Mouse (Mus musculus): Measurements from ENCODE around the gene C330021F23Rik. TPM values are rescaled to one million over a fixed set of nuclear protein-coding genes. Genes with fewer than 3 reads are reported as not detected.
A peak's percentile ranks its signal among the peaks of the same experiment; 100 is the strongest.
"Not testable (repeated sequence)": the region's sequence is repeated elsewhere in the genome, so short reads cannot be mapped to it uniquely, and the experiment has no call there.

C330021F23Rik gene
- polyA plus RNA-seq, 1 experiment from 2014 or later, result 3.1 TPM

GRCm38 (mm10) chr8:3568378-3568777 is 588 bp downstream of the C330021F23Rik start:
- 2% methylated on average over 7 of the region's 7 CpGs for WGBS
- peak overlapping the region; percentile 49 for H3K9ac ChIP-seq

GRCm38 (mm10) chr8:3569784-3570183 is 2.0 kb downstream of the C330021F23Rik start:
- WGBS, result 93% methylated on average over 5 of the region's 5 CpGs
- H3K9ac ChIP-seq, result no peak overlapping the region
- H3K27me3 ChIP-seq, result no peaks in the 10 kb centered on the region
- no peaks in the 10 kb centered on the region for H3K9me3 ChIP-seq
- H3K4me3 ChIP-seq (replicated peaks), result no peak overlapping the region
- H3K36me3 ChIP-seq (replicated peaks), result no peaks in the 10 kb centered on the region
- H3K4me1 ChIP-seq, result peaks cover 18% of the 10 kb centered on the region
- no peak overlapping the region for H3K4me2 ChIP-seq
- no peak overlapping the region for H3K27ac ChIP-seq
- no peak for ATAC-seq (ENCODE audit: low FRiP score)

More at GRCm38 (mm10) chr8:3568378-3568777, 588 bp downstream of the C330021F23Rik start:
- ATAC-seq (ENCODE audit: low FRiP score), result no peak
- H3K36me3 ChIP-seq (replicated peaks), result no peaks in the 10 kb centered on the region
- no peaks in the 10 kb centered on the region for H3K27me3 ChIP-seq
- no peaks in the 10 kb centered on the region for H3K9me3 ChIP-seq
- H3K4me2 ChIP-seq, result peak overlapping the region; percentile 49
- peaks cover 18% of the 10 kb centered on the region for H3K4me1 ChIP-seq
- H3K4me3 ChIP-seq (replicated peaks), result peak overlapping the region; percentile 28
- H3K27ac ChIP-seq, result no peak overlapping the region; the same call in 1 of the 2 replicates

GRCm38 (mm10) chr8:3574546-3574945 is 6.8 kb downstream of the C330021F23Rik start:
- ATAC-seq (ENCODE audit: low FRiP score), result no peak
- WGBS, result 90% methylated on average over 3 of the region's 3 CpGs
- no peak overlapping the region for H3K4me2 ChIP-seq

GRCm38 (mm10) chr8:3576211-3576960 is 8.6 kb downstream of the C330021F23Rik start:
- Histone ChIP-seq H3K9ac (no peak overlapping the region), H3K4me1 (no peaks in the 10 kb centered on the region), H3K4me3 (replicated peaks) (no peak overlapping the region), H3K4me2 (no peak overlapping the region), H3K36me3 (replicated peaks) (no peaks in the 10 kb centered on the region), H3K27ac (no peak overlapping the region), H3K27me3 (no peaks in the 10 kb centered on the region), H3K9me3 (no peaks in the 10 kb centered on the region)
- ATAC-seq (ENCODE audit: low FRiP score), result no peak
- WGBS, result 80% methylated on average over 15 of the region's 15 CpGs

More at GRCm38 (mm10) chr8:3574546-3574945, 6.8 kb downstream of the C330021F23Rik start:
- H3K4me1 ChIP-seq, result no peaks in the 10 kb centered on the region
- H3K27me3 ChIP-seq, result no peaks in the 10 kb centered on the region
- no peak overlapping the region for H3K9ac ChIP-seq
- H3K9me3 ChIP-seq, result no peaks in the 10 kb centered on the region
- no peaks in the 10 kb centered on the region for H3K36me3 ChIP-seq (replicated peaks)
- no peak overlapping the region for H3K27ac ChIP-seq
- no peak overlapping the region for H3K4me3 ChIP-seq (replicated peaks)

- H3K36me3 ChIP-seq (replicated peaks), result no peaks in the 10 kb centered on the region
- H3K9me3 ChIP-seq, result no peaks in the 10 kb centered on the region
- H3K4me1 ChIP-seq, result no peaks in the 10 kb centered on the region
- H3K4me2 ChIP-seq, result no peak overlapping the region
- H3K27ac ChIP-seq, result no peak overlapping the region
- WGBS, result 85% methylated on average over 9 of the region's 9 CpGs
- ATAC-seq (ENCODE audit: low FRiP score), result no peak
- H3K4me3 ChIP-seq (replicated peaks), result no peak overlapping the region
- no peaks in the 10 kb centered on the region for H3K27me3 ChIP-seq
- H3K9ac ChIP-seq, result no peak overlapping the region
Observed at GRCm38 (mm10) chr8:3579390-3580364, 11.9 kb downstream of the C330021F23Rik start.

GRCm38 (mm10) chr8:3581961-3582360 is 14.2 kb downstream of the C330021F23Rik start:
- H3K36me3 ChIP-seq (replicated peaks); H3K9ac ChIP-seq; H3K27ac ChIP-seq; ATAC-seq (ENCODE audit: low FRiP score); H3K9me3 ChIP-seq; H3K4me3 ChIP-seq (replicated peaks); H3K27me3 ChIP-seq; H3K4me1 ChIP-seq; H3K4me2 ChIP-seq: not testable (repeated sequence)
- WGBS, result 86% methylated on average over 3 of the region's 3 CpGs

- 95% methylated on average over 2 of the region's 2 CpGs for WGBS
- no peak overlapping the region for H3K4me2 ChIP-seq
- H3K4me1 ChIP-seq, result peaks cover 9% of the 10 kb centered on the region
- H3K27me3 ChIP-seq, result no peaks in the 10 kb centered on the region
- H3K9me3 ChIP-seq, result no peaks in the 10 kb centered on the region
- no peak overlapping the region for H3K4me3 ChIP-seq (replicated peaks)
- no peaks in the 10 kb centered on the region for H3K36me3 ChIP-seq (replicated peaks)
- no peak for ATAC-seq (ENCODE audit: low FRiP score)
- H3K27ac ChIP-seq, result no peak overlapping the region
- no peak overlapping the region for H3K9ac ChIP-seq
Observed at GRCm38 (mm10) chr8:3586452-3586851, 18.7 kb downstream of the C330021F23Rik start.

- H3K9me3 ChIP-seq, result no peaks in the 10 kb centered on the region
- H3K27ac ChIP-seq, result peak within 1 kb of the TSS; percentile 80
- peak within 1 kb of the TSS; percentile 87 for H3K4me2 ChIP-seq
- WGBS, result 0% methylated on average over 7 of the region's 7 CpGs
- H3K4me3 ChIP-seq (replicated peaks), result peak within 1 kb of the TSS; percentile 84
- H3K36me3 ChIP-seq (replicated peaks), result no peaks in the 10 kb centered on the region
- ATAC-seq (ENCODE audit: low FRiP score), result no peak
- peak within 1 kb of the TSS; percentile 82 for H3K9ac ChIP-seq
- H3K27me3 ChIP-seq, result no peaks in the 10 kb centered on the region
- peaks cover 9% of the 10 kb centered on the region for H3K4me1 ChIP-seq
Observed at GRCm38 (mm10) chr8:3586993-3587390, 19.2 kb downstream of the C330021F23Rik start, which contains the start of gene Camsap3. Gene Camsap3 (plus strand): TSS chr8:3587293.

- Histone ChIP-seq H3K27me3 (no peaks in the 10 kb centered on the region), H3K36me3 (replicated peaks) (no peaks in the 10 kb centered on the region), H3K9ac (peak overlapping the region; percentile 82), H3K4me2 (peak overlapping the region; percentile 87), H3K4me1 (peaks cover 9% of the 10 kb centered on the region), H3K4me3 (replicated peaks) (peak overlapping the region; percentile 84), H3K27ac (peak overlapping the region; percentile 80), H3K9me3 (no peaks in the 10 kb centered on the region)
- peak; percentile 85 for ATAC-seq (ENCODE audit: low FRiP score)
- 2% methylated on average over 76 of the region's 77 CpGs for WGBS
Observed at GRCm38 (mm10) chr8:3587391-3588257, 19.8 kb downstream of the C330021F23Rik start.

- peak overlapping the region; percentile 84 for H3K4me3 ChIP-seq (replicated peaks)
- H3K27ac ChIP-seq, result peak overlapping the region; percentile 80
- no peaks in the 10 kb centered on the region for H3K27me3 ChIP-seq
- H3K9me3 ChIP-seq, result no peaks in the 10 kb centered on the region
- H3K4me2 ChIP-seq, result peak overlapping the region; percentile 87
- peak; percentile 71 for ATAC-seq (ENCODE audit: low FRiP score)
- peak overlapping the region; percentile 82 for H3K9ac ChIP-seq
- H3K4me1 ChIP-seq, result peaks cover 9% of the 10 kb centered on the region
- no peaks in the 10 kb centered on the region for H3K36me3 ChIP-seq (replicated peaks)
- WGBS, result under 1% methylated on average over 11 of the region's 11 CpGs
Observed at GRCm38 (mm10) chr8:3588258-3588633, 20.5 kb downstream of the C330021F23Rik start.

- Histone ChIP-seq H3K9ac (no peak overlapping the region), H3K9me3 (no peaks in the 10 kb centered on the region), H3K36me3 (replicated peaks) (peaks cover 6% of the 10 kb centered on the region), H3K4me1 (peaks cover 5% of the 10 kb centered on the region), H3K27me3 (no peaks in the 10 kb centered on the region), H3K4me2 (no peak overlapping the region), H3K4me3 (replicated peaks) (no peak overlapping the region), H3K27ac (no peak overlapping the region)
- 79% methylated on average over 3 of the region's 3 CpGs for WGBS
- ATAC-seq (ENCODE audit: low FRiP score), result no peak
Observed at GRCm38 (mm10) chr8:3593470-3593869, 25.7 kb downstream of the C330021F23Rik start.

Data from forebrain, embryonic 12.5 days (tissue).